ENCODE assay signal across 8 mouse cellular contexts in the genomic region with DNA sequence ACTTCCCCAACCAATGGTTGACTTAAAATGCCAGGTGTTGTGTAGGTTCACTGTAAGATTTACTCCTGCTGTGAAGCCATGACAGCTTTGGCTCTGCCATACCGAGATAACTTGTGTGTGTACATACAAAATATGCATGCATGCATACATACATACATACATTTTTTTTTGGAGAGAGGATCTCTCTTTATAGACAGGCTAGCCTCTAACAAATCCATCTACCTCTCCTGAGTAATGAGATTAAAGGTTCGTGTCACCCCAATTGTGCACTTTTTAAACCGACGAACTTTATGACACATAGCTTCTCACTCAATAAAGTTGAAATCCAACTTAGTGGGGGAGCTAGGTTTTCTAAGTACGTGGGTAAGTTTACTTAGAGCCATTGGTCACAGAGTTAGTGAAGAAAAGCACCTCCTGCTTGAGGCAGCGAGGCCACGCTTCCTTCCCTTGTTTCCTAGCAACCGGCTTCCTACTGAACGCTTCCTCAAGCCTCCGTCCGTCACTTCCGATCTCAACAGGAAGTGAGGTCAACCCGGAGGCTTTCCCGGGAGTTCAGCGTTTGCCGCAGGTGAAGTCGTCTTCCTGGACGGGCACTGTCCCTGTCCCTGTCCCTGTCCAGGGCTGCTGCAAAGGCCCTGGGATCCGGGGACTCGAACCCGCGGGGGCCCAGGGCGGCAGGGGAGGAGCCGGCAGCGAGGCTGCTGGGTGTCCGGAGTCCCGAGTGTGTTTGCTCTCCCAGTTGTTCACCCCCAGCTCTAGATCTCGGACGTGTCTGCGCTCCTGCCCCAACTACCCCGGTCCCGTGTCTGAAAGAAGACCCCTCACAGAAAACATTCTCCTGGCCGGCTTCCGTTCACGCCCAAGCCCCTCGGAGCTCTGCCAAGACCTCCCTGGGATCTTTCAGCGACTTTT. TPM values are rescaled to one million over a fixed set of nuclear protein-coding genes. Genes with fewer than 3 reads are reported as not detected.
DNase-seq lines count a peak whose midpoint lies in the region; ATAC-seq and TF ChIP-seq lines count a peak whose summit lies in the region.

A gene (plus strand): TSS at position 519 of the 912 bp plus-strand sequence.

- peak; percentile 96 for ATAC-seq in forebrain, embryonic 11.5 days (replicated peaks; ENCODE audit: low FRiP score)
- ATAC-seq in heart, embryonic 16.5 days (replicated peaks; ENCODE audit: extremely low read depth, insufficient read depth, low FRiP score), result peak; percentile 87
- ATAC-seq in liver, embryonic 15.5 days (ENCODE audit: insufficient read depth), result peak; percentile 79
- ATAC-seq in neural tube, embryonic 12.5 days (ENCODE audit: low FRiP score, low read depth), result peak; percentile 95

- dilution Hi-C loops in CH12.LX (cut with MboI; ENCODE audit: extremely low pct_ligation_motif_present, extremely low pct_unique_long_range_greater_than_20kb, low sequenced_read_pairs), result no loop called here

- no peaks in the 10 kb centered on the region for H3K9me3 ChIP-seq in CH12.LX (replicated peaks; ENCODE audit: low read length)
- H3K9me3 ChIP-seq in forebrain, embryonic 11.5 days (ENCODE audit: control insufficient read depth, low read length), result no peaks in the 10 kb centered on the region
- H3K9me3 ChIP-seq in heart, embryonic 16.5 days (replicated peaks; ENCODE audit: control insufficient read depth, low read length), result no peaks in the 10 kb centered on the region
- no peaks in the 10 kb centered on the region for H3K9me3 ChIP-seq in liver, embryonic 15.5 days (replicated peaks)
- H3K9me3 ChIP-seq in neural tube, embryonic 12.5 days, result no peaks in the 10 kb centered on the region

- H3K9ac ChIP-seq in CH12.LX (ENCODE audit: insufficient read depth, low read depth), result peak within 1 kb of the TSS; percentile 88
- peak within 1 kb of the TSS; percentile 87 for H3K9ac ChIP-seq in forebrain, embryonic 11.5 days (ENCODE audit: low read length)
- peak within 1 kb of the TSS; percentile 94 for H3K9ac ChIP-seq in heart, embryonic 16.5 days (ENCODE audit: low read length)
- H3K9ac ChIP-seq in liver, embryonic 15.5 days, result peak within 1 kb of the TSS; percentile 77
- H3K9ac ChIP-seq in neural tube, embryonic 12.5 days, result peak within 1 kb of the TSS; percentile 73

- H3K4me1 ChIP-seq in CH12.LX (ENCODE audit: control insufficient read depth in 1 of 2, insufficient read depth in 2 of 2), result peaks cover 0 to 40% of the 10 kb centered on the region in 2 experiments; a peak in 2 of 4 replicates
- H3K4me1 ChIP-seq in forebrain, embryonic 11.5 days (replicated peaks; ENCODE audit: control insufficient read depth, insufficient read depth, low read length), result 0 out of 2 replicates have a peak, but pooled peaks cover 2% of the 10 kb centered on the region
- H3K4me1 ChIP-seq in heart, embryonic 16.5 days (ENCODE audit: control insufficient read depth, insufficient read depth, low read length), result peaks cover 6% of the 10 kb centered on the region; the same call in 1 of the 2 replicates
- peaks cover 8% of the 10 kb centered on the region; the same call in 1 of the 2 replicates for H3K4me1 ChIP-seq in liver, embryonic 15.5 days (replicated peaks)
- H3K4me1 ChIP-seq in neural tube, embryonic 12.5 days, result peaks cover 12% of the 10 kb centered on the region

- in situ Hi-C loops in CH12.LX (cut with MboI; ENCODE audit: low pct_ligation_motif_present, low pct_unique_long_range_greater_than_20kb, low sequenced_read_pairs), result no loop called here

- no peak for TF ChIP-seq EP300 in CH12.LX (IDR thresholded peaks at IDR 0.05; ENCODE audit: low read length)

- H3K27me3 ChIP-seq in CH12.LX (replicated peaks), result no peaks in the 10 kb centered on the region
- no peaks in the 10 kb centered on the region for H3K27me3 ChIP-seq in forebrain, embryonic 11.5 days (ENCODE audit: control insufficient read depth, insufficient read depth, low read length)
- no peaks in the 10 kb centered on the region for H3K27me3 ChIP-seq in heart, embryonic 16.5 days (ENCODE audit: control insufficient read depth, insufficient read depth, low read length)
- no peaks in the 10 kb centered on the region for H3K27me3 ChIP-seq in liver, embryonic 15.5 days
- H3K27me3 ChIP-seq in neural tube, embryonic 12.5 days (replicated peaks), result no peaks in the 10 kb centered on the region

- 6% methylated on average over 37 of the region's 37 CpGs for WGBS in forebrain, embryonic 11.5 days
- WGBS in heart, embryonic 16.5 days, result 6% methylated on average over 37 of the region's 37 CpGs
- WGBS in liver, embryonic 15.5 days (ENCODE audit: insufficient replicate concordance), result 5% methylated on average over 37 of the region's 37 CpGs
- WGBS in neural tube, embryonic 12.5 days, result 5% methylated on average over 37 of the region's 37 CpGs

- no peak for TF ChIP-seq CTCF in CH12.LX (conservative IDR thresholded peaks at IDR 0.05 in 1 of 2, IDR thresholded peaks at IDR 0.05 in 1 of 2; ENCODE audit: low read depth in 2 of 2, low read length in 2 of 2)

- peak within 1 kb of the TSS; percentile 83 to 90 (median 88) for H3K4me3 ChIP-seq in CH12.LX (replicated peaks in 1 of 3; ENCODE audit: low read depth in 2 of 3, low read length in 2 of 3, poor library complexity in 1 of 3)
- peak within 1 kb of the TSS; percentile 76 for H3K4me3 ChIP-seq in forebrain, embryonic 11.5 days (ENCODE audit: low read depth, low read length)
- H3K4me3 ChIP-seq in heart, embryonic 16.5 days (ENCODE audit: low read length), result peak within 1 kb of the TSS; percentile 76
- peak within 1 kb of the TSS; percentile 80 for H3K4me3 ChIP-seq in liver, embryonic 15.5 days (replicated peaks)
- H3K4me3 ChIP-seq in neural tube, embryonic 12.5 days, result peak within 1 kb of the TSS; percentile 89

- TF ChIP-seq POLR2A in CH12.LX (IDR thresholded peaks at IDR 0.05; ENCODE audit: low read depth, low read length), result peak; percentile 83

- DNase-seq in CH12.LX (ENCODE audit: extremely low read depth), result peak; percentile 91
- DNase-seq in c-Kit-positive CD71-positive TER-119-negative erythroid progenitor cells, embryonic 14.5 days (ENCODE audit: low read depth), result peak; percentile 97
- DNase-seq in forebrain, embryonic 11.5 days (ENCODE audit: low spot score), result peak; percentile 81
- peak; percentile 90 to 95 for DNase-seq in kidney, postnatal 36 days
- peak; percentile 91 for DNase-seq in telencephalon, adult 2 months (ENCODE audit: low read depth, low spot score)

- H3K27ac ChIP-seq in CH12.LX (ENCODE audit: insufficient read depth, low read depth), result no peak within 1 kb of the TSS
- H3K27ac ChIP-seq in forebrain, embryonic 11.5 days (ENCODE audit: low read depth, low read length), result no peak within 1 kb of the TSS
- H3K27ac ChIP-seq in heart, embryonic 16.5 days (ENCODE audit: low read length), result peak within 1 kb of the TSS; percentile 62; the same call in 1 of the 2 replicates
- peak within 1 kb of the TSS; percentile 67; the same call in 1 of the 2 replicates for H3K27ac ChIP-seq in liver, embryonic 15.5 days (replicated peaks)
- 0 out of 2 replicates have a peak within 1 kb of the TSS, but pooled peaks have one; percentile 15 for H3K27ac ChIP-seq in neural tube, embryonic 12.5 days

- H3K4me2 ChIP-seq in CH12.LX (ENCODE audit: insufficient read depth, low read depth, poor library complexity, severe bottlenecking), result peak within 1 kb of the TSS; percentile 59
- H3K4me2 ChIP-seq in forebrain, embryonic 11.5 days (ENCODE audit: low read depth, low read length, severe bottlenecking), result peak within 1 kb of the TSS; percentile 66
- H3K4me2 ChIP-seq in heart, embryonic 16.5 days (ENCODE audit: low read depth, low read length), result peak within 1 kb of the TSS; percentile 80
- H3K4me2 ChIP-seq in liver, embryonic 15.5 days, result peak within 1 kb of the TSS; percentile 76
- H3K4me2 ChIP-seq in neural tube, embryonic 12.5 days (replicated peaks), result peak within 1 kb of the TSS; percentile 89

- H3K79me2 ChIP-seq in CH12.LX (replicated peaks; ENCODE audit: control insufficient read depth, extremely low read depth, insufficient read depth, poor library complexity, severe bottlenecking), result peaks cover 12% of the 10 kb centered on the region

- peaks cover 23 to 33% of the 10 kb centered on the region in 2 experiments for H3K36me3 ChIP-seq in CH12.LX (replicated peaks in 1 of 2; ENCODE audit: control insufficient read depth in 1 of 2, insufficient read depth in 1 of 2, low read length in 1 of 2)
- H3K36me3 ChIP-seq in forebrain, embryonic 11.5 days (ENCODE audit: control insufficient read depth, insufficient read depth, low read length), result no peaks in the 10 kb centered on the region; the same call in 1 of the 2 replicates
- peaks cover 6% of the 10 kb centered on the region; the same call in 1 of the 2 replicates for H3K36me3 ChIP-seq in heart, embryonic 16.5 days (ENCODE audit: control insufficient read depth, insufficient read depth)
- 0 out of 2 replicates have a peak, but pooled peaks cover 11% of the 10 kb centered on the region for H3K36me3 ChIP-seq in liver, embryonic 15.5 days (replicated peaks)
- H3K36me3 ChIP-seq in neural tube, embryonic 12.5 days, result peaks cover 22% of the 10 kb centered on the region

- TF ChIP-seq RAD21 in CH12.LX (IDR thresholded peaks at IDR 0.05; ENCODE audit: low read depth, low read length), result no peak

TF ChIP-seq in CH12.LX, 34 proteins besides CTCF, POLR2A, EP300 and RAD21 (continues in another document):
- TF ChIP-seq TCF12 (IDR thresholded peaks at IDR 0.05; ENCODE audit: low read depth, low read length) (peak; percentile 60), POLR2AphosphoS2 (IDR thresholded peaks at IDR 0.05; ENCODE audit: low read depth, low read length) (no peak), GABPA (IDR thresholded peaks at IDR 0.05; ENCODE audit: insufficient replicate concordance, low read depth, low read length) (no peak), MAX (IDR thresholded peaks at IDR 0.05; ENCODE audit: low read length) (peak; percentile 64), NELFE (IDR thresholded peaks at IDR 0.05; ENCODE audit: low read depth, low read length) (peak; percentile 77), BHLHE40 (IDR thresholded peaks at IDR 0.05; ENCODE audit: low read depth, low read length) (no peak), ZMIZ1 (IDR thresholded peaks at IDR 0.05; ENCODE audit: low read depth, low read length) (peak; percentile 70), ETS1 (conservative IDR thresholded peaks at IDR 0.05; ENCODE audit: low read depth, low read length) (no peak), SIN3A (IDR thresholded peaks at IDR 0.05; ENCODE audit: low read length) (peak; percentile 97), CHD1 (IDR thresholded peaks at IDR 0.05; ENCODE audit: low read depth, low read length) (no peak), CHD2 (IDR thresholded peaks at IDR 0.05; ENCODE audit: low read length) (no peak)

RNA-seq across cellular contexts. Expression of the gene that starts here (rescaled TPM):
- 18.3 and 18.4 TPM in 2 replicates for total RNA-seq in CH12.LX (2012; rRNA removed)
- 8.5 and 11.4 TPM in 2 replicates for total RNA-seq in CH12.LX (2014; rRNA removed)
- 24.5 and 26.8 TPM in 2 replicates for polyA plus RNA-seq in CH12.LX (2012; ENCODE audit: insufficient read length, low read depth)
- 25.4 and 27.1 TPM in 2 replicates for polyA plus RNA-seq in forebrain, embryonic 11.5 days (2014; fragmentation: Nextera tagmentation; extraction: Ambion mirVana)
- polyA plus RNA-seq in heart, embryonic 16.5 days (2015; fragmentation: Nextera tagmentation; extraction: Ambion mirVana), result 13.9 and 15.2 TPM in 2 replicates
- polyA plus RNA-seq in liver, embryonic 15.5 days (2015; fragmentation: Nextera tagmentation; extraction: Ambion mirVana), result 5.3 and 6.4 TPM in 2 replicates
- polyA plus RNA-seq in neural tube, embryonic 12.5 days (2016; fragmentation: Nextera tagmentation; extraction: Ambion mirVana), result 25.7 and 27.3 TPM in 2 replicates

Comparison
In these comparisons a context has a peak if more than half of its experiments do, and no peak if none do; other contexts are left out.
1. H3K27ac ChIP-seq: peak in heart, embryonic 16.5 days (single experiment), liver, embryonic 15.5 days (single experiment) and neural tube, embryonic 12.5 days (single experiment); none in CH12.LX (single experiment) and forebrain, embryonic 11.5 days (single experiment).
2. Peak in every context shown above with its lines, with median percentiles within 50 percentile points of each other: DNase-seq, H3K4me2 ChIP-seq, H3K4me3 ChIP-seq, H3K9ac ChIP-seq and ATAC-seq.